Mouse (Mus musculus) forebrain, embryonic 11.5 days (tissue): ENCODE measurements around the gene Pde4d. TPM values are rescaled to one million over a fixed set of nuclear protein-coding genes. Genes with fewer than 3 reads are reported as not detected.

ENCODE experiments used
- ATAC-seq: fragments of 200-750 bp; cut with Nextera tagmentation; replicated peaks from 2 replicates; pipeline ENCODE4 v1.8.0; 2017; ENCODE audit warnings: moderate TSS enrichment; ENCODE audit not compliant: low FRiP score
- DNase-seq: peaks from one replicate; pipeline ENCODE4 v3.0.0-alpha.2; 2017; ENCODE audit warnings: low spot score
- H3K27ac ChIP-seq: fragments of 300-500 bp; sonication (generic); 2 replicates; pipeline ENCODE4 v1.5.1; 2014; ENCODE audit warnings: low read depth, low read length
- H3K27me3 ChIP-seq: fragments of 300-500 bp; sonication (generic); 2 replicates; pipeline ENCODE4 v1.6.1; 2014; ENCODE audit warnings: mild to moderate bottlenecking, low read length, mixed read lengths; ENCODE audit not compliant: control insufficient read depth, insufficient read depth
- H3K36me3 ChIP-seq: fragments of 300-500 bp; sonication (generic); 2 replicates; pipeline ENCODE4 v1.6.1; 2014; ENCODE audit warnings: mild to moderate bottlenecking, low read length, moderate library complexity, mixed read lengths; ENCODE audit not compliant: control insufficient read depth, insufficient read depth
- H3K4me1 ChIP-seq: fragments of 300-500 bp; sonication (generic); replicated peaks from 2 replicates; pipeline ENCODE4 v1.6.1; 2014; ENCODE audit warnings: low read length, mixed read lengths; ENCODE audit not compliant: control insufficient read depth, insufficient read depth
- H3K4me2 ChIP-seq: fragments of 300-500 bp; sonication (generic); 2 replicates; pipeline ENCODE4 v1.6.1; 2014; ENCODE audit warnings: low read depth, mild to moderate bottlenecking, low read length, moderate library complexity, mixed read lengths; ENCODE audit not compliant: severe bottlenecking
- H3K4me3 ChIP-seq: fragments of 300-500 bp; sonication (generic); 2 replicates; pipeline ENCODE4 v1.5.1; 2014; ENCODE audit warnings: low read depth, low read length
- H3K9ac ChIP-seq: fragments of 300-500 bp; sonication (generic); 2 replicates; pipeline ENCODE4 v1.6.1; 2014; ENCODE audit warnings: low read length
- H3K9me3 ChIP-seq: fragments of 300-500 bp; sonication (generic); 2 replicates; pipeline ENCODE4 v1.6.1; 2016; ENCODE audit warnings: low read length, mixed read lengths; ENCODE audit not compliant: control insufficient read depth
- WGBS: fragments of 180-500 bp; shearing (Covaris S2); extraction: QIAGEN DNeasy Blood & Tissue Kit; methylation state at CpG from one replicate; pipeline ENCODE4 v1.1.7; 2014; 5-methylcytosine and 5-hydroxymethylcytosine counted together
- polyA plus RNA-seq: library from polyadenylated mRNA; unstranded; fragments of >200 nt; fragmentation: Nextera tagmentation; extraction: Ambion mirVana; gene quantifications from 2 replicates; pipeline ENCODE4 v1.2.1, GENCODE M21; 2014

Pde4d gene
- polyA plus RNA-seq, 1 experiment from 2014 or later = 11.9 TPM

DNA sequence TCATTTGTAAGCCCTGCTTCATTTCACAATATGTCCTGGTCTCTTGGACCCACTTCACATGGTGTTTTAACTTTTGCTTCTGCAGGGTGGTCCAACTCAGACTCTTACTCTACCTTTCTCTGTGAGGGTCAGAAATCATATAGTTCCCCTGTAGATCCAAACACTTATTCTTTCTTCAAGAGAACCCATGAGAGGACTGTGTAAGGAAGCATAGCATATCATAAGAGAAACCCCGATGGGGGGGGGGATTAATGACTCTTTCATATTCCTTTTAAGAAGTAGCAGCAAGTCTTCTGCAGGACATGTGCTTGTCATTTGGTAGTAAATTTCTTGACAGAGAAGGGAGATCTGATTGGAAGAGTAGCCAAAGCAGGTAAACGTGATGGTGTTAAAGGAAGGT, 603.1 kb downstream of the Pde4d start:
- Histone ChIP-seq H3K27me3 (no peaks in the 10 kb centered on the region), H3K9ac (no peak overlapping the region), H3K27ac (no peak overlapping the region), H3K4me3 (no peak overlapping the region), H3K4me1 (no peaks in the 10 kb centered on the region), H3K4me2 (no peak overlapping the region), H3K9me3 (no peaks in the 10 kb centered on the region), H3K36me3 (no peaks in the 10 kb centered on the region)
- DNase-seq (no peak), ATAC-seq (no peak)
- 78% methylated on average over 2 of the region's 2 CpGs for WGBS

GRCm38 (mm10) chr13:109053242-109054018, 603.7 kb downstream of the Pde4d start:
- no peak overlapping the region for H3K27ac ChIP-seq
- DNase-seq = no peak

GRCm38 (mm10) chr13:109058045-109058444, 608.3 kb downstream of the Pde4d start:
- Histone ChIP-seq H3K27me3 (no peaks in the 10 kb centered on the region), H3K36me3 (no peaks in the 10 kb centered on the region), H3K9me3 (no peaks in the 10 kb centered on the region), H3K4me2 (no peak overlapping the region), H3K9ac (no peak overlapping the region), H3K4me1 (no peaks in the 10 kb centered on the region), H3K4me3 (no peak overlapping the region), H3K27ac (no peak overlapping the region)
- DNase-seq = no peak
- 24% methylated on average over 4 of the region's 4 CpGs for WGBS
- no peak for ATAC-seq

More at GRCm38 (mm10) chr13:109053242-109054018, 603.7 kb downstream of the Pde4d start:
- Histone ChIP-seq H3K36me3 (no peaks in the 10 kb centered on the region), H3K9me3 (no peaks in the 10 kb centered on the region), H3K4me1 (no peaks in the 10 kb centered on the region), H3K4me3 (no peak overlapping the region), H3K9ac (no peak overlapping the region), H3K27me3 (no peaks in the 10 kb centered on the region), H3K4me2 (no peak overlapping the region)
- WGBS = 74% methylated on average over 10 of the region's 10 CpGs
- ATAC-seq = no peak

DNA sequence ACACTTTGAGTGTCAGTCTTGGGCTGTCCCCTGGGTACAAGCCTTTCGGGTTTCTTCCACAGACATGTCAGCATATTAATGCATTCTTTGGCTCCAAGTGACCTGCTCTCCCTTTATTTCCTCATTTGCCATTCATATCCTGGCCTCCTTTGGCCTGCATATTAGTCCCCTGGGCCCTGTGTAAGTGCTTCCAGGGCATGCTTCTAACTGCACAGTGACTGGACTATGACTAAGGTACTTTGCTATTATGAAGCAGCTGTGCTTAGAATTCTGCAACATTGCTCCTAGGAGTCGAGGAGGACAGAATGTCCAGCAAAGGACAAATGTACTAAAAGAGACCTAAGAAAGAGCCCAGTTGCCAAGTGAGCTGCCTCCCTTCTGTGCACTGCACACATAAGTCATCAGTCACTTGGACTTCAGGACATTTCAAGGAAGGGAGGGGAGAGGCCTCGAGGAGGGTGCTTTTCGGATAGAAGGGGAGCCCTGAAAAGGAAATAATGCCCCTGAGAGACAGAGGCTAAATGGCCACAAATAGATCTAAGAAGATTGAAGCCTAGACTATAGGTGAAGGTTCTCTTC, 616.9 kb downstream of the Pde4d start:
- 85% methylated on average over 4 of the region's 4 CpGs for whole genome bisulfite sequencing
- H3K4me1 ChIP-seq = no peaks in the 10 kb centered on the region
- H3K4me2 ChIP-seq = no peak overlapping the region
- DNase-seq (no peak), ATAC-seq (no peak)
- H3K36me3 ChIP-seq = no peaks in the 10 kb centered on the region
- H3K4me3 ChIP-seq = no peak overlapping the region
- H3K9ac ChIP-seq = no peak overlapping the region
- no peaks in the 10 kb centered on the region for H3K9me3 ChIP-seq
- no peak overlapping the region for H3K27ac ChIP-seq
- no peaks in the 10 kb centered on the region for H3K27me3 ChIP-seq

GRCm38 (mm10) chr13:109068258-109069219, 618.8 kb downstream of the Pde4d start:
- no peak for DNase-seq
- Histone ChIP-seq H3K9ac (no peak overlapping the region), H3K27ac (no peak overlapping the region), H3K9me3 (no peaks in the 10 kb centered on the region), H3K36me3 (no peaks in the 10 kb centered on the region), H3K4me2 (no peak overlapping the region), H3K27me3 (no peaks in the 10 kb centered on the region), H3K4me1 (no peaks in the 10 kb centered on the region), H3K4me3 (no peak overlapping the region)
- 82% methylated on average over 8 of the region's 8 CpGs for WGBS
- ATAC-seq = no peak

DNA sequence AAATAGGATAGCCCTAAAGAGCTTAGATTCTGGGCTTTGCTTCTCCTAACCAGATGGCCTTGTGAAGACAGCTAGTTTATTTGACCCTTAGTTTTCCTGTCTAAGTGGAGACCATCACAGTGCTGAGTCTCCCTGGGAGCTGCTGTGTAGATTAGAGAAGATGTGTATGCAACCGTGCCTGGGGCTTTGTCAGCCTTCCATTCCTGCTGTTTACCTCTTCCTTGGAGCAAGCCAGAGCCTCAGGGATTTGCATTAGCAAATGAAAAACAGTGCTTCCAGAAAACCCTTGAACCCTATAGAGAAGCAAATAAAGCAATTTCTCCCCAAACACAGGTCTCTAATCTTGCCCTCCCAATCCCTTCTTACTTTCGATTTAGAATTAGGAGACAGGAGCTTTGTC, 623.6 kb downstream of the Pde4d start:
- no peak for DNase-seq
- no peak overlapping the region for H3K9ac ChIP-seq
- H3K36me3 ChIP-seq = no peaks in the 10 kb centered on the region
- H3K27ac ChIP-seq = no peak overlapping the region
- ATAC-seq = no peak
- no peaks in the 10 kb centered on the region for H3K9me3 ChIP-seq
- WGBS = 11% methylated on average over 2 of the region's 2 CpGs
- no peaks in the 10 kb centered on the region for H3K27me3 ChIP-seq
- H3K4me1 ChIP-seq = no peaks in the 10 kb centered on the region
- no peak overlapping the region for H3K4me2 ChIP-seq
- H3K4me3 ChIP-seq = no peak overlapping the region

DNA sequence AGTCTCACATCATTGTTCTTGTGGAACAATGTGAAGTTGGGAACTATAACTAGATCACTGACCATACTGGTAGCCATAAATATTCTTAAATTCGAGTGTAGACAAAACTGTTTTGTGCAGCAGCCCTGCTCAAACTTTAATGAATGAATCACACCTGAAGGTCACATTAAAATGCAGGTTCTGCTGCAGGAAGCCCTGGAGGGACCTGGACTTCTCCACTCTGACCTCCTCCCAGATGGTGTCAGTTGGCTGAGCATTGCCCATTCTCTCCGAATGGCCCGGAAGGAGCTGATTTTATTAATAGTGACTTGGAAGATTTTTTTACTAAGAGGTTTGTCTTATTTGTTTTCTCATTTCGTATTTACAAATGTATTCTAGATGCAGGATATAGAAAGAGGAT, 624.3 kb downstream of the Pde4d start:
- Histone ChIP-seq H3K9me3 (no peaks in the 10 kb centered on the region), H3K27ac (no peak overlapping the region), H3K4me2 (no peak overlapping the region), H3K36me3 (no peaks in the 10 kb centered on the region), H3K27me3 (no peaks in the 10 kb centered on the region), H3K4me3 (no peak overlapping the region), H3K9ac (no peak overlapping the region), H3K4me1 (no peaks in the 10 kb centered on the region)
- DNase-seq = no peak
- no peak for ATAC-seq
- WGBS = 37% methylated on average over 4 of the region's 4 CpGs

DNA sequence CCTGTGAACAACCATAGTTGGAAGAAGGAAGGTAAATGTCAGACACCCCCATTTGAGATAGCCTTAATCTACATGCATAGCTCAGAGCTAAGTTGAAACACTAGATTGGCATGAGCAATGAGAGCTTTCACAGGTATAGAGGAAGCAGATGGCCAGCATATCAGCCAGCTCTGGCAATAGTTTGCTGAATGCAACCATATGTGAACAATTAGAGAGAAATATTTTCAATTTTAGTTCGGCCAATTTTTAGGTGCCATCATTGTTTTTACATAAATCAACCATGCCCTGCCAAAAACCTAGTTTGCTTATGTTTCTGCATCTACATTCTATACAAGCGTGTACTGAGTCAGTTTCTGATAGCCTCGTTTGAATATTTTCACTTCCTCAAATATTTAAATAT, 642.9 kb downstream of the Pde4d start:
- Histone ChIP-seq H3K9me3 (no peaks in the 10 kb centered on the region), H3K27me3 (no peaks in the 10 kb centered on the region), H3K27ac (no peak overlapping the region), H3K4me1 (no peaks in the 10 kb centered on the region), H3K9ac (no peak overlapping the region), H3K36me3 (no peaks in the 10 kb centered on the region), H3K4me2 (no peak overlapping the region), H3K4me3 (no peak overlapping the region)
- 91% methylated on average over 3 of the region's 3 CpGs for WGBS
- ATAC-seq = no peak
- DNase-seq = no peak
